Mouse (Mus musculus): ENCODE measurements around the gene D130052B06Rik. TPM values are rescaled to one million over a fixed set of nuclear protein-coding genes. Genes with fewer than 3 reads are reported as not detected.

Gene D130052B06Rik
- polyA plus RNA-seq, 1 experiment from 2014 or later = not detected

- Histone ChIP-seq H3K36me3 (ENCODE audit: control insufficient read depth, insufficient read depth, low read length) (no peaks in the 10 kb centered on the region), H3K4me3 (ENCODE audit: low read length) (no peak overlapping the region), H3K4me2 (ENCODE audit: low read depth, low read length) (no peak overlapping the region), H3K9ac (ENCODE audit: low read depth, low read length) (no peak overlapping the region), H3K4me1 (ENCODE audit: control insufficient read depth, insufficient read depth, low read length) (no peaks in the 10 kb centered on the region), H3K27ac (ENCODE audit: low read length) (no peak overlapping the region), H3K9me3 (ENCODE audit: control insufficient read depth, low read length) (no peaks in the 10 kb centered on the region), H3K27me3 (replicated peaks; ENCODE audit: control insufficient read depth, insufficient read depth, low read length) (no peaks in the 10 kb centered on the region)
- 65% methylated on average over 7 of the region's 7 CpGs for WGBS
- no peak for ATAC-seq
Measured at GRCm38 (mm10) chr11:33655861-33656593, 56.9 kb downstream of the D130052B06Rik start.

GRCm38 (mm10) chr11:33660016-33660913 lies 61.2 kb downstream of the D130052B06Rik start:
- H3K9me3 ChIP-seq (ENCODE audit: control insufficient read depth, low read length) = no peaks in the 10 kb centered on the region
- 72% methylated on average over 13 of the region's 13 CpGs for WGBS
- no peaks in the 10 kb centered on the region for H3K4me1 ChIP-seq (ENCODE audit: control insufficient read depth, insufficient read depth, low read length)
- H3K9ac ChIP-seq (ENCODE audit: low read depth, low read length) = no peak overlapping the region
- no peaks in the 10 kb centered on the region for H3K27me3 ChIP-seq (replicated peaks; ENCODE audit: control insufficient read depth, insufficient read depth, low read length)
- H3K36me3 ChIP-seq (ENCODE audit: control insufficient read depth, insufficient read depth, low read length) = no peaks in the 10 kb centered on the region
- no peak overlapping the region for H3K4me3 ChIP-seq (ENCODE audit: low read length)
- no peak for ATAC-seq
- H3K4me2 ChIP-seq (ENCODE audit: low read depth, low read length) = no peak overlapping the region
- H3K27ac ChIP-seq (ENCODE audit: low read length) = no peak overlapping the region

GRCm38 (mm10) chr11:33663599-33663998 lies 64.5 kb downstream of the D130052B06Rik start:
- Histone ChIP-seq H3K27ac (ENCODE audit: low read length) (no peak overlapping the region), H3K27me3 (replicated peaks; ENCODE audit: control insufficient read depth, insufficient read depth, low read length) (no peaks in the 10 kb centered on the region), H3K36me3 (ENCODE audit: control insufficient read depth, insufficient read depth, low read length) (no peaks in the 10 kb centered on the region), H3K4me1 (ENCODE audit: control insufficient read depth, insufficient read depth, low read length) (no peaks in the 10 kb centered on the region), H3K9ac (ENCODE audit: low read depth, low read length) (no peak overlapping the region), H3K9me3 (ENCODE audit: control insufficient read depth, low read length) (no peaks in the 10 kb centered on the region), H3K4me3 (ENCODE audit: low read length) (no peak overlapping the region), H3K4me2 (ENCODE audit: low read depth, low read length) (no peak overlapping the region)
- 74% methylated on average over 2 of the region's 2 CpGs for WGBS
- no peak for ATAC-seq

- Histone ChIP-seq H3K9me3 (ENCODE audit: control insufficient read depth, low read length) (no peaks in the 10 kb centered on the region), H3K9ac (ENCODE audit: low read depth, low read length) (no peak overlapping the region), H3K4me2 (ENCODE audit: low read depth, low read length) (no peak overlapping the region), H3K4me3 (ENCODE audit: low read length) (no peak overlapping the region), H3K27me3 (replicated peaks; ENCODE audit: control insufficient read depth, insufficient read depth, low read length) (no peaks in the 10 kb centered on the region), H3K4me1 (ENCODE audit: control insufficient read depth, insufficient read depth, low read length) (no peaks in the 10 kb centered on the region), H3K36me3 (ENCODE audit: control insufficient read depth, insufficient read depth, low read length) (no peaks in the 10 kb centered on the region), H3K27ac (ENCODE audit: low read length) (no peak overlapping the region)
- no peak for ATAC-seq
- 63% methylated on average over 6 of the region's 6 CpGs for WGBS
Measured at GRCm38 (mm10) chr11:33668376-33668775, 69.3 kb downstream of the D130052B06Rik start.

GRCm38 (mm10) chr11:33670105-33670965 lies 71.2 kb downstream of the D130052B06Rik start:
- WGBS = 66% methylated on average over 10 of the region's 10 CpGs
- no peak for ATAC-seq
- H3K27me3 ChIP-seq (replicated peaks; ENCODE audit: control insufficient read depth, insufficient read depth, low read length) = no peaks in the 10 kb centered on the region
- no peaks in the 10 kb centered on the region for H3K36me3 ChIP-seq (ENCODE audit: control insufficient read depth, insufficient read depth, low read length)
- H3K4me2 ChIP-seq (ENCODE audit: low read depth, low read length) = no peak overlapping the region
- H3K27ac ChIP-seq (ENCODE audit: low read length) = no peak overlapping the region
- no peak overlapping the region for H3K4me3 ChIP-seq (ENCODE audit: low read length)
- no peaks in the 10 kb centered on the region for H3K9me3 ChIP-seq (ENCODE audit: control insufficient read depth, low read length)
- no peaks in the 10 kb centered on the region for H3K4me1 ChIP-seq (ENCODE audit: control insufficient read depth, insufficient read depth, low read length)
- no peak overlapping the region for H3K9ac ChIP-seq (ENCODE audit: low read depth, low read length)

Other genes starting within 250 kb of the D130052B06Rik start
- 2.3 and 3.2 TPM in 2 replicates for gene Ranbp17, start 85.6 kb upstream of the D130052B06Rik start, polyA plus RNA-seq (2015; fragmentation: Nextera tagmentation; extraction: Ambion mirVana)
- gene Gabrp, start 20.3 kb upstream of the D130052B06Rik start, polyA plus RNA-seq (2015; fragmentation: Nextera tagmentation; extraction: Ambion mirVana) = 0.05 and 0.11 TPM in 2 replicates

Measured in intestine, embryonic 16.5 days (tissue).